Mouse (Mus musculus): ENCODE measurements around the gene Ank2. TPM values are rescaled to one million over a fixed set of nuclear protein-coding genes. Genes with fewer than 3 reads are reported as not detected.

The Ank2 gene
- polyA plus RNA-seq, 1 experiment from 2014 or later, result 37.0 TPM

DNA sequence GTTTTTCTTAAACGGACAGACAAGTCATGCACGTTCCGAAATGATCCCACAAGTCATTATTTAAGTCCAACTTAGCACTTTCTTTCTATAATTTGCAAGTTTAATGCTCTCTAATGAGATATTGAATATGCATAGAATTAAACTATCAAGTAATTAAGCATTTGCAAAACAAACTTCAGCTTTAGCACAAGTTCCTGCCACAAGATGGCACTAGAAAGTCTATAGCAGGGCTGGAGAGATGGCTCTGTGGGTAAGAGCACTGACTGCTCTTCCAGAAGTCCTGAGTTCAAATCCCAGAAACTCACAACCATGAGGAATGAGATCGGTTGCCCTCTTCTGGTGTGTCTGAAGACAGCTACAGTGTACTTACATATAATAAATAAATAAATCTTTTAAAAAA lies 45.4 kb downstream of the Ank2 start:
- H3K9ac ChIP-seq (ENCODE audit: low read length), result no peak overlapping the region
- no peaks in the 10 kb centered on the region for H3K9me3 ChIP-seq (ENCODE audit: control insufficient read depth, low read length)
- no peak for ATAC-seq (replicated peaks; ENCODE audit: low FRiP score, low TSS enrichment, low read depth)
- H3K27ac ChIP-seq (ENCODE audit: low read depth), result no peak overlapping the region
- peaks cover 4% of the 10 kb centered on the region; the same call in 1 of the 2 replicates for H3K4me1 ChIP-seq (replicated peaks; ENCODE audit: control insufficient read depth, insufficient read depth, low read length)
- no peaks in the 10 kb centered on the region for H3K36me3 ChIP-seq (ENCODE audit: control insufficient read depth, insufficient read depth, low read length)
- H3K4me2 ChIP-seq (ENCODE audit: low read length), result no peak overlapping the region
- no peaks in the 10 kb centered on the region for H3K27me3 ChIP-seq (replicated peaks; ENCODE audit: control insufficient read depth, insufficient read depth, low read length)
- no peak overlapping the region for H3K4me3 ChIP-seq (ENCODE audit: low read depth, low read length)
- DNase-seq (ENCODE audit: low spot score), result no peak
- WGBS, result 84% methylated on average over 4 of the region's 4 CpGs

GRCm38 (mm10) chr3:127453254-127453653 lies 45.9 kb downstream of the Ank2 start:
- no peak overlapping the region for H3K9ac ChIP-seq (ENCODE audit: low read length)
- no peaks in the 10 kb centered on the region for H3K36me3 ChIP-seq (ENCODE audit: control insufficient read depth, insufficient read depth, low read length)
- H3K27me3 ChIP-seq (replicated peaks; ENCODE audit: control insufficient read depth, insufficient read depth, low read length), result no peaks in the 10 kb centered on the region
- H3K4me1 ChIP-seq (replicated peaks; ENCODE audit: control insufficient read depth, insufficient read depth, low read length), result peaks cover 2% of the 10 kb centered on the region; the same call in 1 of the 2 replicates
- no peak overlapping the region for H3K4me2 ChIP-seq (ENCODE audit: low read length)
- no peak overlapping the region for H3K4me3 ChIP-seq (ENCODE audit: low read depth, low read length)
- ATAC-seq (replicated peaks; ENCODE audit: low FRiP score, low TSS enrichment, low read depth), result no peak
- 85% methylated on average over 6 of the region's 6 CpGs for WGBS
- no peak overlapping the region for H3K27ac ChIP-seq (ENCODE audit: low read depth)
- no peaks in the 10 kb centered on the region for H3K9me3 ChIP-seq (ENCODE audit: control insufficient read depth, low read length)
- no peak for DNase-seq (ENCODE audit: low spot score)

DNA sequence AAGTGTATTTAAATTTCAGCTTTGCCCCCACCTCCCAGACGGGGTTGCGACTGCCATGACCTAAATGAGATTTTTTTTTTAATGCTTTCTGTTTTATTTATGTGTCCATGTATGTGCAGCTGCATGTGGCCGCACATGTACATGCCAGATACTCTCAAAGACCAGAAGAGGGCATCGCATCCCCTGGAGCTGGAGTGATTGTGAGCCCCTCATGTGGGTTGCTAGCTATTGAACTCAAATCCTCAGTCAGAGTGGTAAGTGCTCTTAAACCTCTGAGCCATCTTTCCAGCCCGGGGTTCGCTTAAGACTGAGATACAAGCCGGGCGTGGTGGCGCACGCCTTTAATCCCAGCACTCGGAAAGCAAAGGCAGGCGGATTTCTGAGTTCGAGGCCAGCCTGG lies 46.9 kb downstream of the Ank2 start:
- H3K9me3 ChIP-seq (ENCODE audit: control insufficient read depth, low read length), result no peaks in the 10 kb centered on the region
- H3K4me1 ChIP-seq (replicated peaks; ENCODE audit: control insufficient read depth, insufficient read depth, low read length), result no peaks in the 10 kb centered on the region
- H3K4me2 ChIP-seq (ENCODE audit: low read length), result no peak overlapping the region
- WGBS, result 67% methylated on average over 13 of the region's 13 CpGs
- no peak overlapping the region for H3K9ac ChIP-seq (ENCODE audit: low read length)
- no peaks in the 10 kb centered on the region for H3K27me3 ChIP-seq (replicated peaks; ENCODE audit: control insufficient read depth, insufficient read depth, low read length)
- H3K27ac ChIP-seq (ENCODE audit: low read depth), result no peak overlapping the region
- no peaks in the 10 kb centered on the region for H3K36me3 ChIP-seq (ENCODE audit: control insufficient read depth, insufficient read depth, low read length)
- no peak overlapping the region for H3K4me3 ChIP-seq (ENCODE audit: low read depth, low read length)
- ATAC-seq (replicated peaks; ENCODE audit: low FRiP score, low TSS enrichment, low read depth) (no peak), DNase-seq (ENCODE audit: low spot score) (no peak)

GRCm38 (mm10) chr3:127451741-127452140 lies 47.4 kb downstream of the Ank2 start:
- Histone ChIP-seq H3K4me1 (replicated peaks; ENCODE audit: control insufficient read depth, insufficient read depth, low read length) (no peaks in the 10 kb centered on the region), H3K9ac (ENCODE audit: low read length) (no peak overlapping the region), H3K36me3 (ENCODE audit: control insufficient read depth, insufficient read depth, low read length) (no peaks in the 10 kb centered on the region), H3K4me3 (ENCODE audit: low read depth, low read length) (no peak overlapping the region), H3K4me2 (ENCODE audit: low read length) (no peak overlapping the region), H3K27ac (ENCODE audit: low read depth) (no peak overlapping the region), H3K27me3 (replicated peaks; ENCODE audit: control insufficient read depth, insufficient read depth, low read length) (no peaks in the 10 kb centered on the region), H3K9me3 (ENCODE audit: control insufficient read depth, low read length) (no peaks in the 10 kb centered on the region)
- DNase-seq (ENCODE audit: low spot score), result no peak
- 52% methylated on average over 9 of the region's 9 CpGs for WGBS
- ATAC-seq (replicated peaks; ENCODE audit: low FRiP score, low TSS enrichment, low read depth), result no peak

GRCm38 (mm10) chr3:127451070-127451469 lies 48.1 kb downstream of the Ank2 start:
- ATAC-seq (replicated peaks; ENCODE audit: low FRiP score, low TSS enrichment, low read depth) (no peak), DNase-seq (ENCODE audit: low spot score) (peak; percentile 70)
- Histone ChIP-seq H3K9me3 (ENCODE audit: control insufficient read depth, low read length) (no peaks in the 10 kb centered on the region), H3K4me1 (replicated peaks; ENCODE audit: control insufficient read depth, insufficient read depth, low read length) (no peaks in the 10 kb centered on the region), H3K9ac (ENCODE audit: low read length) (no peak overlapping the region), H3K4me3 (ENCODE audit: low read depth, low read length) (no peak overlapping the region), H3K36me3 (ENCODE audit: control insufficient read depth, insufficient read depth, low read length) (no peaks in the 10 kb centered on the region), H3K4me2 (ENCODE audit: low read length) (no peak overlapping the region), H3K27ac (ENCODE audit: low read depth) (no peak overlapping the region), H3K27me3 (replicated peaks; ENCODE audit: control insufficient read depth, insufficient read depth, low read length) (no peaks in the 10 kb centered on the region)
- 13% methylated on average over 3 of the region's 3 CpGs for WGBS

DNA sequence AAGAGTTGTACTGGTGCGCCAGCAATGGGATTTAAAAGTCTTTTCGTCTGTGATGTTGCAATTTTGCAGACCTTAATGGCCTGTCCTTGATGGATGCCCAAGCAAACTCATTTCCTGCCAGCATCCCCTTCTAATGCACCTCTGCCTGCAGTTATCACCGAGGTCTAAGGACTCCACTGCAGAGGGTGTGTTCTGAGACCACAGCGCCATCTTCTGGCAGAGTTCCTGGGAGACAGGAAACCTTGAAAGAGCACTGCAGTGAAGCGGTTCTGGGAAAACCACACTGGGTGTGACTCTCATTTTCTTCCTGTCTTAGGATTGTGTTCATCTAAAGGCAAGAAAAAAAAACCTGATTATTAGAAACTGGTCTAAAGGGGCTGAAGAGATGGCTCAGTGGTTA lies 53.0 kb downstream of the Ank2 start:
- no peak for ATAC-seq (replicated peaks; ENCODE audit: low FRiP score, low TSS enrichment, low read depth)
- Histone ChIP-seq H3K4me1 (replicated peaks; ENCODE audit: control insufficient read depth, insufficient read depth, low read length) (no peaks in the 10 kb centered on the region), H3K4me2 (ENCODE audit: low read length) (no peak overlapping the region), H3K9me3 (ENCODE audit: control insufficient read depth, low read length) (no peaks in the 10 kb centered on the region), H3K9ac (ENCODE audit: low read length) (no peak overlapping the region), H3K27me3 (replicated peaks; ENCODE audit: control insufficient read depth, insufficient read depth, low read length) (no peaks in the 10 kb centered on the region), H3K4me3 (ENCODE audit: low read depth, low read length) (no peak overlapping the region), H3K27ac (ENCODE audit: low read depth) (no peak overlapping the region), H3K36me3 (ENCODE audit: control insufficient read depth, insufficient read depth, low read length) (no peaks in the 10 kb centered on the region)
- WGBS, result 38% methylated on average over 5 of the region's 5 CpGs
- peak; percentile 82 for DNase-seq (ENCODE audit: low spot score)

GRCm38 (mm10) chr3:127433291-127433690 lies 65.9 kb downstream of the Ank2 start:
- ATAC-seq (replicated peaks; ENCODE audit: low FRiP score, low TSS enrichment, low read depth) (no peak), DNase-seq (ENCODE audit: low spot score) (no peak)
- Histone ChIP-seq H3K4me2 (ENCODE audit: low read length) (no peak overlapping the region), H3K9ac (ENCODE audit: low read length) (no peak overlapping the region), H3K4me1 (replicated peaks; ENCODE audit: control insufficient read depth, insufficient read depth, low read length) (no peaks in the 10 kb centered on the region), H3K9me3 (ENCODE audit: control insufficient read depth, low read length) (no peaks in the 10 kb centered on the region), H3K4me3 (ENCODE audit: low read depth, low read length) (no peak overlapping the region), H3K27ac (ENCODE audit: low read depth) (no peak overlapping the region), H3K27me3 (replicated peaks; ENCODE audit: control insufficient read depth, insufficient read depth, low read length) (no peaks in the 10 kb centered on the region), H3K36me3 (ENCODE audit: control insufficient read depth, insufficient read depth, low read length) (no peaks in the 10 kb centered on the region)
- 47% methylated on average over 3 of the region's 3 CpGs for WGBS

- WGBS, result 78% methylated on average over 13 of the region's 13 CpGs
- no peak overlapping the region for H3K4me3 ChIP-seq (ENCODE audit: low read depth, low read length)
- H3K4me1 ChIP-seq (replicated peaks; ENCODE audit: control insufficient read depth, insufficient read depth, low read length), result no peaks in the 10 kb centered on the region
- H3K9ac ChIP-seq (ENCODE audit: low read length), result no peak overlapping the region
- no peak overlapping the region for H3K4me2 ChIP-seq (ENCODE audit: low read length)
- no peaks in the 10 kb centered on the region for H3K36me3 ChIP-seq (ENCODE audit: control insufficient read depth, insufficient read depth, low read length)
- H3K27ac ChIP-seq (ENCODE audit: low read depth), result no peak overlapping the region
- ATAC-seq (replicated peaks; ENCODE audit: low FRiP score, low TSS enrichment, low read depth) (no peak), DNase-seq (ENCODE audit: low spot score) (peak; percentile 43)
- no peaks in the 10 kb centered on the region for H3K9me3 ChIP-seq (ENCODE audit: control insufficient read depth, low read length)
- H3K27me3 ChIP-seq (replicated peaks; ENCODE audit: control insufficient read depth, insufficient read depth, low read length), result no peaks in the 10 kb centered on the region
Observed at GRCm38 (mm10) chr3:127429866-127430265, 69.3 kb downstream of the Ank2 start.

DNA sequence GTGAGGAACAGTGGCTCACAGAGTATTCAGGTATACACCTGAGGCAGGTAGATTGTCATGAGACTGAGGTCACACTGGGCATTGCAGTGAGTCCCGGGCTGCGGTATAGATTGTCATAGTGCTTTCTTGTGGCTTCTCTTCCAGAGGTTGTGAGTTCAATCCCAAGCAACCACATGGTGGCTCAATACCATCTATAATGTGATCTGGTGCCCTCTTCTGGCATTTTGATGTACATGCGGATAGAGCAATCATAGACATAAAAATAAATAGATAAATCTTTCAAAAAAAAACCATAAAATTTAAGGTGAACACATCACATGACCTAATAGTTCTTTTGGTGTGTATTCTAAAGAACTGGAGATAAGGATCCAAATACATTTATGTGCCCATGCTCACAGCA lies 70.6 kb downstream of the Ank2 start:
- no peaks in the 10 kb centered on the region for H3K9me3 ChIP-seq (ENCODE audit: control insufficient read depth, low read length)
- no peak for ATAC-seq (replicated peaks; ENCODE audit: low FRiP score, low TSS enrichment, low read depth)
- no peak overlapping the region for H3K27ac ChIP-seq (ENCODE audit: low read depth)
- H3K9ac ChIP-seq (ENCODE audit: low read length), result no peak overlapping the region
- no peak overlapping the region for H3K4me3 ChIP-seq (ENCODE audit: low read depth, low read length)
- 92% methylated on average over 3 of the region's 3 CpGs for WGBS
- H3K27me3 ChIP-seq (replicated peaks; ENCODE audit: control insufficient read depth, insufficient read depth, low read length), result no peaks in the 10 kb centered on the region
- peak; percentile 28 for DNase-seq (ENCODE audit: low spot score)
- no peaks in the 10 kb centered on the region for H3K4me1 ChIP-seq (replicated peaks; ENCODE audit: control insufficient read depth, insufficient read depth, low read length)
- H3K36me3 ChIP-seq (ENCODE audit: control insufficient read depth, insufficient read depth, low read length), result no peaks in the 10 kb centered on the region
- H3K4me2 ChIP-seq (ENCODE audit: low read length), result no peak overlapping the region
